Mouse (Mus musculus): ENCODE data around the gene Tbx10. TPM values are rescaled to one million over a fixed set of nuclear protein-coding genes. Genes with fewer than 3 reads are reported as not detected.
A peak's percentile ranks its signal among the peaks of the same experiment; 100 is the strongest.
"Not testable (repeated sequence)": the region's sequence is repeated elsewhere in the genome, so short reads cannot be mapped to it uniquely, and the experiment has no call there.

Tbx10 gene
- polyA plus RNA-seq, 1 experiment, result 0.04 TPM

DNA sequence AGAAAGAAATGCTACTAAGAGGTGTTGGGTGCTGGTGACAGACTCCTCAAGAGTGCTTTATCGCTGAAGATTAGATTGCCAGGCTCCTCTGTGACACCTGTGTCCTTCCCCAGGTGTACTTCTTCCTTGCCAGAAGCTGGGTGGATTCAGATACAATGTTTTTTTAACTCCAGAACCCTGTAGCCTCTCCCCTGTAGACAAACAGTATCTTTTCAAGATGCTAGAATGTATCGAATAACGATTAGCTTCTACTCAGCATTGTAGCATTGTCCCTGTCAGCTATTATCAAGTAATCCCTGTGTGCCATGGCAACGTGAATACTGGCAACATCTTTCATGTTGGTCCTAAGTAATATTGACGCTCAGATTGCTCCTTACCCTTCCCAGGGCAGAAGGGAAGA is 41.2 kb downstream of the Tbx10 start:
- Histone ChIP-seq H3K4me2 (ENCODE audit: low read depth) (no peak overlapping the region), H3K27me3 (ENCODE audit: control insufficient read depth, insufficient read depth, insufficient read length) (no peaks in the 10 kb centered on the region), H3K79me2 (ENCODE audit: control insufficient read depth, insufficient read depth) (peaks cover 10% of the 10 kb centered on the region), H3K36me3 (ENCODE audit: control insufficient read depth, insufficient read depth) (no peaks in the 10 kb centered on the region), H3K4me3 (no peak overlapping the region), H3ac (ENCODE audit: control insufficient read depth, insufficient read length) (no peak overlapping the region)
- TF ChIP-seq POLR2AphosphoS2 (IDR thresholded peaks at IDR 0.05; ENCODE audit: insufficient read length, low read depth) (no peak), TCF12 (IDR thresholded peaks at IDR 0.05; ENCODE audit: insufficient read depth, poor library complexity, severe bottlenecking) (no peak), MYOG (IDR thresholded peaks at IDR 0.05; ENCODE audit: control insufficient read depth in 1 of 3, insufficient read depth in 1 of 3, insufficient read length in 2 of 3, low read depth in 2 of 3) (no peak), TCF3 (IDR thresholded peaks at IDR 0.05; ENCODE audit: insufficient read length, low read depth) (no peak), MAX (IDR thresholded peaks at IDR 0.05; ENCODE audit: low read depth) (no peak), CEBPB (IDR thresholded peaks at IDR 0.05; ENCODE audit: insufficient read depth, poor library complexity, severe bottlenecking) (no peak), SRF (IDR thresholded peaks at IDR 0.05; ENCODE audit: control insufficient read depth, insufficient read length, low read depth) (no peak), MYOD1 (IDR thresholded peaks at IDR 0.05; ENCODE audit: control insufficient read depth in 1 of 3, insufficient read length in 2 of 3, low read depth in 2 of 3) (no peak)

DNA sequence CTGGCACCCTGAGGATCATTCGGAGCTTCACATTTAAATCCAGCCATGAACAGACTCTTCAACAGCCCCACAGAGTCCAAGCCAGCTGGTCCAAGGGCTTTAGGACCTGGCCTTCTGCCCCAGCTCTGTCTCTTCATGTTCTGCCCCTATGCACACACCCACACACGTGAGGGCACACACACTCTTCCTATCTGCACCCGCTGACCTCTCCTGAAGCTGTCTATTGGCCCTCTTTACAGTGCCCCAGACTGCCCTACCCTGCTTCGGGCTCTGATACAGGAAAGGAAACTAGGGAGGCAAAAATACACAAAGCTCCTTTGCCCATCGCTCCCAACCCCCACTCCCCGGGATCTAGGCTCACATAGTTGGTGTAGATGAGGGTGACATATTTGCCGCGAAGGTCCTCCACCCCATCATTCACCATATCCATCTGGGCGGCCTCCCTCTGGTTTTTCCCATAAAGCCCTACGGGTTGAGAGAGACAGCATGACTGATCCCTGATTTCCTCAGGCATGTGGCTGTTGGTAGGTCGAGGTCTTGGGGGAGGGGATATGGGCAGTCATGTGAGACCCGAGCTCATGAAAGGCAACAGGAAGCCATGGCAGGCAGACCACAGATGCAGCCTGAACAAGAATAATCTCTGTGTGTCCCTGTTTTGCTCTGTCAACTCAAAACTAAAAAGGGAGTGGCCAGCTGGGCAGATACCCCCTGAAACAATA is 43.9 kb downstream of the Tbx10 start:
- Histone ChIP-seq H3K4me2 (ENCODE audit: low read depth) (peak overlapping the region; percentile 71), H3K36me3 (ENCODE audit: control insufficient read depth, insufficient read depth) (no peaks in the 10 kb centered on the region), H3ac (ENCODE audit: control insufficient read depth, insufficient read length) (no peak overlapping the region), H3K79me2 (ENCODE audit: control insufficient read depth, insufficient read depth) (peaks cover 10% of the 10 kb centered on the region), H3K4me3 (peak overlapping the region; percentile 58), H3K27me3 (ENCODE audit: control insufficient read depth, insufficient read depth, insufficient read length) (no peaks in the 10 kb centered on the region)
- no peak for TF ChIP-seq E2F4 (IDR thresholded peaks at IDR 0.05; ENCODE audit: insufficient read depth)
- TF ChIP-seq MAX (IDR thresholded peaks at IDR 0.05; ENCODE audit: low read depth), result no peak
- no peak for TF ChIP-seq USF1 (IDR thresholded peaks at IDR 0.05; ENCODE audit: low read depth)
- no peak for TF ChIP-seq TCF3 (IDR thresholded peaks at IDR 0.05; ENCODE audit: insufficient read length, low read depth)
- no peak for TF ChIP-seq TCF12 (IDR thresholded peaks at IDR 0.05; ENCODE audit: insufficient read depth, poor library complexity, severe bottlenecking)
- TF ChIP-seq POLR2A (IDR thresholded peaks at IDR 0.05; ENCODE audit: insufficient read length, low read depth), result no peak

DNA sequence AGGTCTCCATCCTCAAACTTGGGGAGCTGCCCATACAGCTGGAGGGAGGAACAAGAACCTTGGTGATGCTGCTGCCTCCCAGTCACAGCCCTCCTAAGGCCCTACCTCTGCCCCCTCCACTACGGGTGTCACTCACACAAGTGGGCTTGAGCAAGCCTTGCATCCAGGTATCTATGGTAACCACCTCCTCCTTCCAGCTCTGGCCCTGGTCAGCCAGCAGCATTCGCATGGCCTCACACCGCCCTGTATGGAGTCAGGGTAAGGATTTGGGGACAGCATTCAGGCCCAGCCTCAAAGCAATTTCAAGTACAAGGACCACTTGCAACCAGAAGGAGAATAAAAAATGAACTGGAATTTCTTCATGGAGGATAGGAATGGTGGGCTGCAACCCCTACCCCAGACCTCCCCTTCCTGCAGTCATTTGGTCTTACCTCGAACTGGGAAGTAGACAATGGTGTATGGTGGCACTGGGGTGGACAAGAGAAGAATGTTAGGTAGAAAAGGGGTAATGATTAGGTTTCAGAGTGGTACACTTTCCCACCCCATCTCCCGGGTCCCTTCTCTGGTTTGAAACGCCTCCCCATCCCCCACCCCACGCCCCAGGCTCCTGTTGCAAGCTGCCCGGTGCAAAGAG is 44.7 kb downstream of the Tbx10 start:
- Histone ChIP-seq H3K4me2 (ENCODE audit: low read depth) (peak overlapping the region; percentile 89), H3ac (ENCODE audit: control insufficient read depth, insufficient read length) (peak overlapping the region; percentile 34), H3K4me3 (peak overlapping the region; percentile 58)
- not testable (repeated sequence) for H3K27me3 ChIP-seq (ENCODE audit: control insufficient read depth, insufficient read depth, insufficient read length); H3K79me2 ChIP-seq (ENCODE audit: control insufficient read depth, insufficient read depth); H3K36me3 ChIP-seq (ENCODE audit: control insufficient read depth, insufficient read depth)

DNA sequence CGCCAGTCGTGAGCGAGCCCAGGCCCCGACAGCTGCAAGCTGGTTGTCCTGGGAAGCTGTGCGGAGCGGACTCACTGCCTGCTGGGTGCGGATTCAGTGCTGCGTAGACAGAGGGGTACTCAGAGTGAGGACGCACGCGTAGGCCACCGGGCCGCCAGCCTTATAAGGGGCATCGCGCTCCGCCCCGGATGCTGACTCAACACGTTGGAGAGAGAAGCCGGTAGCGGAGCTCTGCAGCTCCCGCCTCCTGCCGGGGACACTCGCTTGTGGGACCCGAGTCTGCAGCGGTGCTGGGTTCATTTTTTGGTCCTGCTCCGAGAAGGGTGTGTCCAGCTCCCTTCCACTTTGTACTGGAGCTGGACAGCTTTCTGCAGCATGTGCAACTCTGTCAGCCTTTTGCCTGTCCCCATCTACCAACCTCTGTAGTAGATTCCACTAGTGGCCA is 45.3 kb downstream of the Tbx10 start, which contains the start of gene Gstp1:
Gene Gstp1 (minus strand): TSS at position 198 of the 445 bp plus-strand sequence.
- peak within 1 kb of the TSS; percentile 89 for H3K4me2 ChIP-seq (ENCODE audit: low read depth)
- peak within 1 kb of the TSS; percentile 34 for H3ac ChIP-seq (ENCODE audit: control insufficient read depth, insufficient read length)
- peaks cover 10% of the 10 kb centered on the region for H3K79me2 ChIP-seq (ENCODE audit: control insufficient read depth, insufficient read depth)
- peak; percentile 98 for TF ChIP-seq POLR2A (IDR thresholded peaks at IDR 0.05; ENCODE audit: insufficient read length, low read depth)
- TF ChIP-seq POLR2AphosphoS2 (IDR thresholded peaks at IDR 0.05; ENCODE audit: insufficient read length, low read depth), result peak; percentile 99
- TF ChIP-seq REST (IDR thresholded peaks at IDR 0.05; ENCODE audit: insufficient read depth, insufficient read length), result peak; percentile 50
- TF ChIP-seq SRF (IDR thresholded peaks at IDR 0.05; ENCODE audit: control insufficient read depth, insufficient read length, low read depth), result peak; percentile 98
- no peak for TF ChIP-seq USF1 (IDR thresholded peaks at IDR 0.05; ENCODE audit: low read depth)
- peak in 2 of 3 experiments; percentile 82 to 85 for TF ChIP-seq MYOD1 (IDR thresholded peaks at IDR 0.05; ENCODE audit: control insufficient read depth in 1 of 3, insufficient read length in 2 of 3, low read depth in 2 of 3)
- no peak for TF ChIP-seq TCF12 (IDR thresholded peaks at IDR 0.05; ENCODE audit: insufficient read depth, poor library complexity, severe bottlenecking)
- peak; percentile 22 to 94 (median 91) for TF ChIP-seq MYOG (IDR thresholded peaks at IDR 0.05; ENCODE audit: control insufficient read depth in 1 of 3, insufficient read depth in 1 of 3, insufficient read length in 2 of 3, low read depth in 2 of 3)
- no peak for TF ChIP-seq MAX (IDR thresholded peaks at IDR 0.05; ENCODE audit: low read depth)
- peak within 1 kb of the TSS; percentile 58 for H3K4me3 ChIP-seq
- H3K36me3 ChIP-seq (ENCODE audit: control insufficient read depth, insufficient read depth), result no peaks in the 10 kb centered on the region
- no peaks in the 10 kb centered on the region for H3K27me3 ChIP-seq (ENCODE audit: control insufficient read depth, insufficient read depth, insufficient read length)

DNA sequence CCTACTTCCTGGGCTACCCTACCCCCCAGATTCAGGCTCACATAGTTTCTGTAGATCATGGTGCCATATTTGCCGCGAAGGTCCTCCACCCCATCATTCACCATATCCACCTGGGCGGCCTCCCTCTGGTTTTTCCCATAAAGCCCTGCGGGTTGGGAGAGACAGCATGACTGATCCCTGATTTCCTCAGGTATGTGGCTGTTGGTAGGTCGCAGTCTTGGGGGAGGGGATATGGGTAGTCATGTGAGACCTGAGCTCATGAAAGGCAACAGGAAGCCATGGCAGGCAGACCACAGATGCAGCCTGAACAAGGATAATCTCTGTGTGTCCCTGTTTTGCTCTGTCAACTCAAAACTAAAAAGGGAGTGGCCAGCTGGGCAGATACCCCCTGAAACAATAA is 48.4 kb downstream of the Tbx10 start:
- H3ac ChIP-seq (ENCODE audit: control insufficient read depth, insufficient read length); H3K27me3 ChIP-seq (ENCODE audit: control insufficient read depth, insufficient read depth, insufficient read length); H3K4me3 ChIP-seq; H3K79me2 ChIP-seq (ENCODE audit: control insufficient read depth, insufficient read depth); H3K36me3 ChIP-seq (ENCODE audit: control insufficient read depth, insufficient read depth); H3K4me2 ChIP-seq (ENCODE audit: low read depth): not testable (repeated sequence)

DNA sequence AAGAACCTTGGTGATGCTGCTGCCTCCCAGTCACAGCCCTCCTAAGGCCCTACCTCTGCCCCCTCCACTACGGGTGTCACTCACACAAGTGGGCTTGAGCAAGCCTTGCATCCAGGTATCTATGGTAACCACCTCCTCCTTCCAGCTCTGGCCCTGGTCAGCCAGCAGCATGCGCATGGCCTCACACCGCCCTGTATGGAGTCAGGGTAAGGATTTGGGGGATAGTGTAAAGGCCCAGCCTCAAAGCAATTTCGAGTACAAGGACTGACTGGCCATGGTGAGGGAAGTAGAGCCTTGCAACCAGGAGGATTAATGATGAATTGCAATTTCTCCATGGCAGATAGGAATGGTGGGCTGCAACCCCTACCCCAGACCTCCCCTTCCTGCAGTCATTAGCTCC is 48.9 kb downstream of the Tbx10 start:
- H3K36me3 ChIP-seq (ENCODE audit: control insufficient read depth, insufficient read depth); H3K4me3 ChIP-seq; H3ac ChIP-seq (ENCODE audit: control insufficient read depth, insufficient read length); H3K27me3 ChIP-seq (ENCODE audit: control insufficient read depth, insufficient read depth, insufficient read length); H3K4me2 ChIP-seq (ENCODE audit: low read depth); H3K79me2 ChIP-seq (ENCODE audit: control insufficient read depth, insufficient read depth): not testable (repeated sequence)
